Mouse (Mus musculus): Measurements from ENCODE around the gene St5. TPM values are rescaled to one million over a fixed set of nuclear protein-coding genes. Genes with fewer than 3 reads are reported as not detected.

St5 gene
- polyA plus RNA-seq, 1 experiment, result 123 TPM

DNA sequence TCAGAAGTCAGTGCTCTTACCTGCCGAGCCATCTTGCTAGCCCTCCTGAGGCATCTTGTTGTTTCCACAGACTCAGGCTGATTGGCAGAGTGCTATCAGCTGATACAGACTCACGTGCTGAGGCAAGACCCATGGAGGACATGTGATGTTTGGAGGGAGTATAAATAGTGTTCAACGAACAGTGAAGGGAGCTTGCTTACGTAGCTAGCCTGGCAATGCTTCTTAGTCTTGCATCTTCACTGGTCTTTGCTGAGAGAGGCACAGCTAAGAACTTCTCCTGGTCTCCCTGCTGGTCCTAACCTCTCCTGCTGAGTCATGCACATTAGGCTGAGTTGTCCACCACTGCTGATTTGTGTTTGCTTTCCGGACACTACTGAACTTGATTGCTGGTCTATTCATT, 48.5 kb downstream of the St5 start:
- Histone ChIP-seq H3K4me1 (ENCODE audit: control insufficient read depth, insufficient read depth, low read length) (peaks cover 8% of the 10 kb centered on the region), H3K4me3 (replicated peaks; ENCODE audit: extremely low read depth, low read depth, low read length) (no peak overlapping the region)
- DNase-seq, result no peak
- TF ChIP-seq CTCF (IDR thresholded peaks at IDR 0.05; ENCODE audit: insufficient read depth, low read length) (no peak), POLR2A (IDR thresholded peaks at IDR 0.05; ENCODE audit: borderline replicate concordance, extremely low read depth, low read depth, low read length) (no peak)
- WGBS, result 58% methylated on average over 5 of the region's 5 CpGs

DNA sequence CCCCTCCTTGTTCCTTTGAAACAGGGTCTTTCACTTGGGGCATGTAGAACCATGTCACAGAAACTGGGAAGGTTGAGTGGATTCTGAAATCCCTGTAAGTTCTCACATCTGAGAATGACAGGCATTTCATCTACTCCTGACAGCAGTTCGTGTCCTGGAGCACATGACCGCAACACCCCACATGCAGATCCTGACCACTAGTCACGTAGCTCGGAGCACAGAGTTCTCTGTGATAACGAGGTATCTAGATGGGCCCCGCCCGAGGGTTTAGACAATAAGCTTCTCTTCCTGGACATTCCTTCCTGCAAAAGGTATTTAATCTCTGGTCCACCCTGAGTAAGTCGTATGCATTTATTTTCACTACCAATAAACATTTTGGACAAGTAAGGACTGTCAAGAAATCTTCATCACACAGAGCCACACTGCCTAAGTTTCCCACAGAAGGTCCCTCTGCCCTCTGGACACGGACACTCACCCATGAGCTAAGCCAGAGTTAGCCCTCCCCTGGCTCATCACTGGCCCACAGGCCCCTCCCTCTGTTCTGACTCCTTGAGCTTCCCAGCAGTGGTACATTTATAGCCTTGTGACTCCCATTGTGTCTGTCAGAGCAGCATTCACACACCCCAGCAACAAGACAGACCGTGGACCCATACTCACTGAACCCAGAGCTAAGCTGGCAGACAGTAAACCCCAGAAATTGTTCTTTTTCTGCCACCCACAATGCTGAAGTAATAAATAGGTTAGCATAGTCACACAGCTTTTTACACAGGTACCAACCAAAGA, 54.4 kb downstream of the St5 start:
- DNase-seq, result no peak
- Histone ChIP-seq H3K4me1 (ENCODE audit: control insufficient read depth, insufficient read depth, low read length) (peaks cover 19% of the 10 kb centered on the region), H3K4me3 (replicated peaks; ENCODE audit: extremely low read depth, low read depth, low read length) (no peak overlapping the region)
- WGBS, result 39% methylated on average over 10 of the region's 10 CpGs
- no peak for TF ChIP-seq CTCF (IDR thresholded peaks at IDR 0.05; ENCODE audit: insufficient read depth, low read length)
- TF ChIP-seq POLR2A (IDR thresholded peaks at IDR 0.05; ENCODE audit: borderline replicate concordance, extremely low read depth, low read depth, low read length), result no peak

DNA sequence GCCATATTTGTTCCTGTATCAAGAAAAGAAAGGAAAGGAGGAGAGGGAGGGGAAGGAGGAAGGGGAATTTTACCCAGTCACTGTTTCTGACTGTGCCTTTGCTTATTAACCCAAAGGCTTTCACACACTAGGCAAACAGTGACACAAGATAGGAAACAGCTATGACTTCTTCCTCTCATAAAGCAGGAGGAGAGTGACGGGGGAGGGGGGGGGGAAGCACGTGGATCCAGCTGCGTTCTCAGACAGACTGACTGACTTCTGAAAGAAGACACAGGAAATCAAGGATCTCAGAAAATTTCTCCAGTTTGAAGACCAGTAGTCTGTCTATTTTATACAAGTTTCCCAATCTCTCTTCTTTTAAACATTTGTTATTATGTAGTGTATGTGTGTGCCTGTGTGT, 56.8 kb downstream of the St5 start:
- 12% methylated on average over 3 of the region's 3 CpGs for WGBS

DNA sequence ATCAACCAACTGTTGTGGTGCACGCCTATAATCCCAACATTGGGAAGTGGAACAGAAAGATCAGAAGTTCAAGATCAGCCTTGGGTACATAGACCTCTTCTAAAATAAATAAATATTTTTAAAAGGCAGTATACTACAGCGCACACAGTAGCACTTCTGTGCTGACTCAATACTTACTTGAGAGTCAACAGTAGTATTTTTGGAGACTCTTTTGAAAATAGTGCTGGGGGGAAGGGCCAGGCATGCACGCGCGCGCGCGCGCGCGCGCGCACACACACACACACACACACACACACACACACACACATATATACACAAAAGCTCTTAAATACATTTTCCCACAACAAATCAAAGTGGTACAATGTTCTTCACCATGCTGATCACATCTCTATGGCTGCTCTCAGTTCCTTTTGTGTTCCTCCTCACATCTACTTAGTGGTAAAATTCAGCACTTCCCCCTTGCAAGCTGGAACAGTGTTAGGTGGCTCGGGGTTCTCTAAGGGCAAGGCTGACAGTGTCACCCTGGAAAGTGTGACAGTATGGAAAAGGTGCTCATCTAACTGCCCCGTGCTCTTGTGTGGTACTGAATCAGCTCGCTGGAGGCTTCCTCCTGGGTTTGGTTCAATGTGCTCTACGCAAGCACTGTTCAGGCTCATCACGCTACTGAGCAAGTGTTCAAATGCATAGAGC, 60.0 kb downstream of the St5 start:
- no peak for TF ChIP-seq CTCF (IDR thresholded peaks at IDR 0.05; ENCODE audit: insufficient read depth, low read length)
- peaks cover 18% of the 10 kb centered on the region for H3K4me1 ChIP-seq (ENCODE audit: control insufficient read depth, insufficient read depth, low read length)
- H3K4me3 ChIP-seq (replicated peaks; ENCODE audit: extremely low read depth, low read depth, low read length), result no peak overlapping the region
- DNase-seq, result no peak
- 92% methylated on average over 18 of the region's 18 CpGs for WGBS

More for the DNA sequence above, 56.8 kb downstream of the St5 start:
- no peak overlapping the region for H3K4me3 ChIP-seq (replicated peaks; ENCODE audit: extremely low read depth, low read depth, low read length)
- no peak for TF ChIP-seq POLR2A (IDR thresholded peaks at IDR 0.05; ENCODE audit: borderline replicate concordance, extremely low read depth, low read depth, low read length)
- no peak for TF ChIP-seq CTCF (IDR thresholded peaks at IDR 0.05; ENCODE audit: insufficient read depth, low read length)
- H3K4me1 ChIP-seq (ENCODE audit: control insufficient read depth, insufficient read depth, low read length), result peaks cover 21% of the 10 kb centered on the region
- no peak for DNase-seq

DNA sequence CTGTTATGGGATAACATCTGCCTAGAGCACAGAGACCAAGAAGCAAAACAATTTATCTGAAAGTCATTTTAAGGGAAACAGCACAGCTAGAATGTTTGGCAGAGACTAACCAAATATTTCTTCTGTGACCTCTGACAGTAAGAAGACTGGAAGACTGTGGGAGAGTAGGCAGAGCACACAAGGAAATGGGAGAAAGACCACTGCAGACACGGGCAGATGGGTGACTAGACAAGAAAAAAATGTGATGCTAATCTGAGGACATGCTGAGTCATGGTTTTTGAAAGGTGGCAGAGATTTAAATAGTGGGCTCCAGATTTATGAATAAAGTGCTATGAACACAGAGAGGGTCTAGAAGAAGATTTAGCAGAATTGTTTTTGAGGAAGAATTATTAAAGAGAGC, 61.4 kb downstream of the St5 start:
- Histone ChIP-seq H3K4me3 (replicated peaks; ENCODE audit: extremely low read depth, low read depth, low read length) (no peak overlapping the region), H3K4me1 (ENCODE audit: control insufficient read depth, insufficient read depth, low read length) (peaks cover 20% of the 10 kb centered on the region)
- WGBS, result 11% methylated on average over 1 of the region's 1 CpGs
- TF ChIP-seq POLR2A (IDR thresholded peaks at IDR 0.05; ENCODE audit: borderline replicate concordance, extremely low read depth, low read depth, low read length), result no peak
- TF ChIP-seq CTCF (IDR thresholded peaks at IDR 0.05; ENCODE audit: insufficient read depth, low read length), result no peak
- DNase-seq, result no peak

DNA sequence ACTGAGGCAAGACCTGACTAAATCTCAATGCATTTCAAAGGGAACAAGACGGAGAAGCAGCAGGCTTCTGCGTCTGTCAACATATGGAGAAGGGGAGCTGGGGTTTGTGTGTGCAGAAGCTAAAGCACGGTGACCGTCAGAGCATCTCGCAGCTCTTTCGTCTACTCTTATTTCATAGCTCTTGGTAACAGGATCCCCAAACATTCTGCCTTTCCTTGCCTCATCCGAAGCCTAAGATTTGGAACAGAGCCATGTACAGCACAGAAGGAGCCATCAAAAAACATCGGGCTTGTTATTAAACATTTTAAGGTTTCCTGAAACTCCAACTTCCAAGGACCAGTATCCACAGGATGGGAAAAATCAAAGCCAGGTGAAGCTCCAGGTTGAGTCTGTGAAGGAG, 62.3 kb downstream of the St5 start:
- WGBS, result 74% methylated on average over 8 of the region's 8 CpGs
- H3K4me1 ChIP-seq (ENCODE audit: control insufficient read depth, insufficient read depth, low read length), result peaks cover 17% of the 10 kb centered on the region
- no peak for DNase-seq
- no peak for TF ChIP-seq POLR2A (IDR thresholded peaks at IDR 0.05; ENCODE audit: borderline replicate concordance, extremely low read depth, low read depth, low read length)
- no peak for TF ChIP-seq CTCF (IDR thresholded peaks at IDR 0.05; ENCODE audit: insufficient read depth, low read length)
- H3K4me3 ChIP-seq (replicated peaks; ENCODE audit: extremely low read depth, low read depth, low read length), result no peak overlapping the region

DNA sequence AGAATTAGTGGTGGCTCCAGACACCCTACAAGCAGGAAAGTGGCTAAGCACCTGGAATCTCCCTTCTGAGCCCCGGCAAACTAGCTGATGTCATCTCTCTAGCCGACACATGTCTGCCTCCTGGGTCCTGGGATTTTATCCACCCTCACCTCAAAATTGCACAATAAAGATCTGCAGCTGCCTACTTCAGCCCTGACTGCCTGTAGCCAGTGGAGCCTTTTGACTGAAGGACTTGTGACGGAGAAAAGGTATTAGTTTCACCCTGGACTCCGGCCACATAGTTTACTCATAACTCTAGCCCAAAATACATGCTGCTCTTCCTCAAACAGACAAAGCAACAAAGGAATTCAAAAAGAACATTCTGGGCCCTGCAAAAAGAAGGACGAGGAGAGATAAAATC, 66.0 kb downstream of the St5 start:
- 19% methylated on average over 5 of the region's 5 CpGs for WGBS
- DNase-seq, result no peak
- H3K4me3 ChIP-seq (replicated peaks; ENCODE audit: extremely low read depth, low read depth, low read length), result no peak overlapping the region
- H3K4me1 ChIP-seq (ENCODE audit: control insufficient read depth, insufficient read depth, low read length), result peaks cover 18% of the 10 kb centered on the region
- no peak for TF ChIP-seq CTCF (IDR thresholded peaks at IDR 0.05; ENCODE audit: insufficient read depth, low read length)

DNA sequence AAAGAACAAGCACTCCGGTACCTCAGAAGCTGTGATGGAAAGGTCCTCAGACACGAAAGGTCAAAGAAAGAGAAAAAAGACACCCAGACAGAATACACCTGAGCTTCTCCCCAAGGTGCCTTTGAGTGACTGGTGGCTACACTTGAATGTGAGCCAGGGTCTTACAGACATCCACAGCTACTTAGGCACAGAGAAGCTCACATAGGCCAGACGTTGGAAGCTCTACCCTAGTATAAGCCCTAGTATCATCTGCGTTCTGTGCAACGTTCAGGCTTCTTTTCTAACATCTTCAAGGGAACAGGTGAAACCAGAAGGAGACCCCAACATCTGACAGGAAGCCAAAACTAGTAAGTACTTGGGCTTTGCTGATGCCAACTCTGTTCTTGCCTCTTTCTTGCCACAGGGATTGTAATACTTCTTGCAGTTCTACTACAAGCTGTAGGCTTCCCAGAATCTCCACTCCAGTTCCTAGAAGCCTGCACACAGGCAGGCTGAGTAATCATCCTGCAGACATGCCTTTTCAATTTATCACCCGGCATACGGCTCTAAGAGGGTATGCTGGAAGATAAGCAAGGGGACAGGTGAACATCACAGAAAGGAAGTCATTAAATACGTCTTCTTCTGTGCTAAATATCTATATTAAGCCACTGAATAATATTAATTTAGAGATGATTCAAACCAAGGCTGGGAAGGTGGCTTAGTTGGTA, 67.2 kb downstream of the St5 start:
- no peak for DNase-seq
- Histone ChIP-seq H3K4me3 (replicated peaks; ENCODE audit: extremely low read depth, low read depth, low read length) (no peak overlapping the region), H3K4me1 (ENCODE audit: control insufficient read depth, insufficient read depth, low read length) (peaks cover 16% of the 10 kb centered on the region)
- TF ChIP-seq CTCF (IDR thresholded peaks at IDR 0.05; ENCODE audit: insufficient read depth, low read length) (no peak), POLR2A (IDR thresholded peaks at IDR 0.05; ENCODE audit: borderline replicate concordance, extremely low read depth, low read depth, low read length) (no peak)
- WGBS, result 77% methylated on average over 8 of the region's 8 CpGs

DNA sequence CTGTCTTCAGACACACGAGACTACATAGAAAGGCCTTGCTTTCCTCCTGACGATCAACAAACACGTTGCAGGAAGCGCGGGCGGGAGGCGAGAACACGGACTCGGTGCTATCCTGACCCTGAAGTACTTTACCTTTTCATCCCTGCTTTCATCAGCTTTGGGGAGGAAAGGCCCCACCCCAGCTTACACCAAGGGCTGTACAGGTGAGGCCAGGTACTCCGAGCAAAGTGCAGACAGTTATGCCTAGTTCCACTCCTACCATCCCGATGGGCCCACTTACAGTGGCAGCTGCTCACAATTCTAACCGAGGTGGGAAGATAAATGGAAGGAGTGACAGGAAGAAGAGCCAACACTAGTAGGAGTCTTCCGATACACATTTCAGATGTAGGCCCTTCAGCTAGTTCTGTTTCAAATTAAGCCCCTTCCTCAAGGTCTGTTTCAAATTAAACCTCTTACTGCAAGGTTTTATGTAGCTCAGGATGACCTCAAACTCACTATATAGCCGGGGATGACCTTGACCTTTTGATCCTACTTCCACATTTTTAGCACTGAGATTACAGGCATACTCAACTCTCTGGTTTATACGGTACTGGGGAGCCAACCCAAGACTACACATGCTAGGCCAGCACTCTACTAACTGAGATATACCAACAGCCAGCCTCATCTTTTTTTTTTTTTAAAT, 69.9 kb downstream of the St5 start:
- Histone ChIP-seq H3K4me1 (ENCODE audit: control insufficient read depth, insufficient read depth, low read length) (peaks cover 19% of the 10 kb centered on the region), H3K4me3 (replicated peaks; ENCODE audit: extremely low read depth, low read depth, low read length) (no peak overlapping the region)
- 74% methylated on average over 15 of the region's 15 CpGs for WGBS
- TF ChIP-seq CTCF (IDR thresholded peaks at IDR 0.05; ENCODE audit: insufficient read depth, low read length), result no peak
- TF ChIP-seq POLR2A (IDR thresholded peaks at IDR 0.05; ENCODE audit: borderline replicate concordance, extremely low read depth, low read depth, low read length), result no peak
- DNase-seq, result no peak
